Mouse (Mus musculus): ENCODE measurements around the gene Nipa1. TPM values are rescaled to one million over a fixed set of nuclear protein-coding genes. Genes with fewer than 3 reads are reported as not detected.

Gene Nipa1
- 0.86 TPM in 1 of 2 replicates, not detected in the other for polyA plus RNA-seq (2012; ENCODE audit: insufficient read depth, low replicate concordance)

DNA sequence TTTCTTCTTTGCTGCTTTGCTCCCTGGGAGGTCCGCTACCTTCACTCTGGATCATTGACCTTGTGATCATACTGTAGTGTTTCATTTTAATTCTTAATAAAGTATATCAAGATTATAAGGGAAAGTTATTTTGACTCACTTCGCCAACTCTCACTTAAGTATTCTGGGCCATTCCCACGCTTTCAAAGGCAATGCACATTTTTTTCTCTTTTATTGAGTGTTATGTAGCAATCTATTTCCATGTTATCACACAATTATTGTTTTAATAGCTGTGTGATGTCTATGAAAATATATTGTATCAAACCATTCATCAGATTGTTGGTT is at the start of gene Nipa1:
TSS of gene Nipa1 (minus strand) at position 25 of the 324 bp plus-strand sequence.
- peaks cover 44% of the 10 kb centered on the region for H3K4me1 ChIP-seq
- no peaks in the 10 kb centered on the region for H3K27me3 ChIP-seq (replicated peaks)
- peaks cover 5% of the 10 kb centered on the region for H3K9me3 ChIP-seq
- H3K4me3 ChIP-seq (replicated peaks) = peak within 1 kb of the TSS; percentile 99
- H3K36me3 ChIP-seq (replicated peaks; ENCODE audit: low read length) = peaks cover 3% of the 10 kb centered on the region
- no peak for TF ChIP-seq FLI1 (IDR thresholded peaks at IDR 0.05; ENCODE audit: low read length)
- TF ChIP-seq GATA1 (IDR thresholded peaks at IDR 0.05; ENCODE audit: borderline replicate concordance, low read length) = no peak

GRCm38 (mm10) chr7:56066634-56067033 is 46.9 kb upstream of the Nipa1 start:
- no peak overlapping the region for H3K4me3 ChIP-seq (replicated peaks)
- H3K9me3 ChIP-seq = no peaks in the 10 kb centered on the region
- H3K27me3 ChIP-seq (replicated peaks) = no peaks in the 10 kb centered on the region
- TF ChIP-seq GATA1 (IDR thresholded peaks at IDR 0.05; ENCODE audit: borderline replicate concordance, low read length) = no peak
- peaks cover 46% of the 10 kb centered on the region for H3K36me3 ChIP-seq (replicated peaks; ENCODE audit: low read length)
- H3K4me1 ChIP-seq = peaks cover 29% of the 10 kb centered on the region

- Histone ChIP-seq H3K36me3 (replicated peaks; ENCODE audit: low read length) (peaks cover 51% of the 10 kb centered on the region), H3K27me3 (replicated peaks) (no peaks in the 10 kb centered on the region), H3K4me3 (replicated peaks) (no peak overlapping the region), H3K9me3 (no peaks in the 10 kb centered on the region), H3K4me1 (peaks cover 26% of the 10 kb centered on the region)
- TF ChIP-seq GATA1 (IDR thresholded peaks at IDR 0.05; ENCODE audit: borderline replicate concordance, low read length) = no peak
- no peak for TF ChIP-seq FLI1 (IDR thresholded peaks at IDR 0.05; ENCODE audit: low read length)
Measured at GRCm38 (mm10) chr7:56066136-56066535, 46.4 kb upstream of the Nipa1 start.

DNA sequence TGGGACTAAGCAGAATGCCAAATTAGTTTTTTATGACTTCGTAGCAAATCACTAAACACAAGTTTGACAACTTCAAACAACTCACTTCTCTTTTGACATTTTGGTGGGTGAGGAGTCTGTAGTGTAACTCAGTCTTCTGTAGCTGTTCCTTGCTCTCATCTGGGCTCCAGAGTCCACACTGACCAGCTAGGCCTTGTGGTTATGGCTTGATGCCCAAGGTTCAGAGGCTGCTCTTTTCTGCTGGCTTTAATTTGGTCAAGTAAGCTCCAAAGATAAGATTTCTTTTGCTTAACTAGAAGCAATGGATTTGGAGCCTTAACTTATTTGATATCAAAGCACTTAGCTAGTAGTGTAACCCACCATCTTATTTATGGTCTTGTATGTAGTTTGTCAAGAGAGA is 45.1 kb upstream of the Nipa1 start:
- Histone ChIP-seq H3K36me3 (replicated peaks; ENCODE audit: low read length) (peaks cover 46% of the 10 kb centered on the region), H3K27me3 (replicated peaks) (no peaks in the 10 kb centered on the region), H3K4me1 (peaks cover 21% of the 10 kb centered on the region), H3K9me3 (no peaks in the 10 kb centered on the region), H3K4me3 (replicated peaks) (no peak overlapping the region)
- no peak for TF ChIP-seq FLI1 (IDR thresholded peaks at IDR 0.05; ENCODE audit: low read length)
- no peak for TF ChIP-seq GATA1 (IDR thresholded peaks at IDR 0.05; ENCODE audit: borderline replicate concordance, low read length)

DNA sequence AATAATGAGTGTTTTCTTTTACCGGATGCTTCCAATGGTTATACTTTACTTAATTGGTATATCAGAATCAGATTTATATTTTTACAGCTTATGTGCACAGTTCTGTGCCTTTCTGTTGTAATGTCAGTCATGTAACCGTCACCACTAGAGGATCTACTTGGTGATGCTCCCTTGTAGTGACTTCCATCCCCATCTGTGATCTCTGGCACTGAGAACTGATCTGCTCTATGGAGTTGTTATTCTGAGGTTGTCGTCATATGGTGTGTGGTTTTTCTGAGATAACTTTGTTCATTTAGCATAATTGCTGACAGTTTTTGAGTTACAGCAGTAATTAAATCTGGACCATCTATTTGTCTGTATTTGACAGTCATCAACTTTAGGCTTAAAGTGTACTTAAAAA is 35.6 kb upstream of the Nipa1 start:
- Histone ChIP-seq H3K4me3 (replicated peaks) (no peak overlapping the region), H3K9me3 (no peaks in the 10 kb centered on the region), H3K36me3 (replicated peaks; ENCODE audit: low read length) (peaks cover 48% of the 10 kb centered on the region), H3K27me3 (replicated peaks) (no peaks in the 10 kb centered on the region), H3K4me1 (peaks cover 48% of the 10 kb centered on the region)
- TF ChIP-seq FLI1 (IDR thresholded peaks at IDR 0.05; ENCODE audit: low read length) (no peak), GATA1 (IDR thresholded peaks at IDR 0.05; ENCODE audit: borderline replicate concordance, low read length) (no peak)

DNA sequence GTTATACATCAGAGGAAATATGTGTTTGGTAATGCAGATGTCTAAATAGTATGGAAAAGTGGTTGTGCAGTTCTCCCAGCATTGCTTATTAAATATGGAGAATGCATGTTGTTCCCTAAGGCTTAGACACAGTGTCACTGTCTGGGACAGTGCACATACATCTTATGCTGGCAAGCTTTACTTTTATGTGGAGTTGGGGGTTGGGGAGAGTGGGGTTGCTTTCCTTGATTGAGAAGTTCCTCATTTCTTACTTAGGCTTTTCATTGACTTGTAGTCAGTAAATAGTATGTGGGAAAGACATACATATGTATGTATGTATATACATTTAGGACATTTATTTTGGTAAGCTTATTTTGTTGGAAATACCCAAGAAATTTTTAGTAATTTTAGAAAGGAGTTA is 33.2 kb upstream of the Nipa1 start:
- TF ChIP-seq GATA1 (IDR thresholded peaks at IDR 0.05; ENCODE audit: borderline replicate concordance, low read length) (no peak), FLI1 (IDR thresholded peaks at IDR 0.05; ENCODE audit: low read length) (no peak)
- no peaks in the 10 kb centered on the region for H3K27me3 ChIP-seq (replicated peaks)
- H3K36me3 ChIP-seq (replicated peaks; ENCODE audit: low read length) = peaks cover 32% of the 10 kb centered on the region
- H3K9me3 ChIP-seq = no peaks in the 10 kb centered on the region
- peaks cover 52% of the 10 kb centered on the region for H3K4me1 ChIP-seq
- no peak overlapping the region for H3K4me3 ChIP-seq (replicated peaks)

- peak overlapping the region; percentile 97 for H3K4me3 ChIP-seq (replicated peaks)
- H3K4me1 ChIP-seq = peaks cover 38% of the 10 kb centered on the region
- no peaks in the 10 kb centered on the region for H3K27me3 ChIP-seq (replicated peaks)
- TF ChIP-seq FLI1 (IDR thresholded peaks at IDR 0.05; ENCODE audit: low read length) (no peak), GATA1 (IDR thresholded peaks at IDR 0.05; ENCODE audit: borderline replicate concordance, low read length) (no peak)
- H3K9me3 ChIP-seq = no peaks in the 10 kb centered on the region
- peaks cover 17% of the 10 kb centered on the region for H3K36me3 ChIP-seq (replicated peaks; ENCODE audit: low read length)
Measured at GRCm38 (mm10) chr7:56050487-56050911, 30.7 kb upstream of the Nipa1 start.

- H3K4me1 ChIP-seq = peaks cover 36% of the 10 kb centered on the region
- TF ChIP-seq GATA1 (IDR thresholded peaks at IDR 0.05; ENCODE audit: borderline replicate concordance, low read length) (no peak), FLI1 (IDR thresholded peaks at IDR 0.05; ENCODE audit: low read length) (peak; percentile 67)
- H3K27me3 ChIP-seq (replicated peaks) = no peaks in the 10 kb centered on the region
- H3K36me3 ChIP-seq (replicated peaks; ENCODE audit: low read length) = peaks cover 14% of the 10 kb centered on the region
- no peaks in the 10 kb centered on the region for H3K9me3 ChIP-seq
- peak within 1 kb of the TSS; percentile 97 for H3K4me3 ChIP-seq (replicated peaks)
Measured at GRCm38 (mm10) chr7:56049831-56050321, 30.1 kb upstream of the Nipa1 start, which contains the start of gene Herc2. Gene Herc2, plus strand, starts transcription at chr7:56050196.

GRCm38 (mm10) chr7:56047178-56047577 is 27.4 kb upstream of the Nipa1 start:
- no peak overlapping the region for H3K4me3 ChIP-seq (replicated peaks)
- H3K36me3 ChIP-seq (replicated peaks; ENCODE audit: low read length) = peaks cover 2% of the 10 kb centered on the region
- TF ChIP-seq GATA1 (IDR thresholded peaks at IDR 0.05; ENCODE audit: borderline replicate concordance, low read length) (no peak), FLI1 (IDR thresholded peaks at IDR 0.05; ENCODE audit: low read length) (no peak)
- peaks cover 31% of the 10 kb centered on the region for H3K4me1 ChIP-seq
- H3K27me3 ChIP-seq (replicated peaks) = no peaks in the 10 kb centered on the region
- H3K9me3 ChIP-seq = no peaks in the 10 kb centered on the region

- H3K4me3 ChIP-seq (replicated peaks) = no peak overlapping the region
- no peaks in the 10 kb centered on the region for H3K36me3 ChIP-seq (replicated peaks; ENCODE audit: low read length)
- peaks cover 27% of the 10 kb centered on the region for H3K4me1 ChIP-seq
- TF ChIP-seq GATA1 (IDR thresholded peaks at IDR 0.05; ENCODE audit: borderline replicate concordance, low read length) = no peak
- H3K9me3 ChIP-seq = no peaks in the 10 kb centered on the region
- no peaks in the 10 kb centered on the region for H3K27me3 ChIP-seq (replicated peaks)
Measured at GRCm38 (mm10) chr7:56044267-56044629, 24.5 kb upstream of the Nipa1 start.
